Mouse (Mus musculus) E14TG2a.4 (cell line): ENCODE data around the gene Rpgrip1.

Experiments
- CTCF ChIP-seq: conservative IDR thresholded peaks from 2 replicates; pipeline ENCODE4 v1.5.1; 2014; ENCODE audit warnings: low read length
- NANOG ChIP-seq: IDR thresholded peaks from 2 replicates; pipeline ENCODE4 v1.6.1; 2014; ENCODE audit warnings: borderline replicate concordance, low read length, mixed read lengths
- POU5F1 ChIP-seq: IDR thresholded peaks from 2 replicates; pipeline ENCODE4 v1.6.1; 2014; ENCODE audit warnings: low read length, borderline replicate concordance

DNA sequence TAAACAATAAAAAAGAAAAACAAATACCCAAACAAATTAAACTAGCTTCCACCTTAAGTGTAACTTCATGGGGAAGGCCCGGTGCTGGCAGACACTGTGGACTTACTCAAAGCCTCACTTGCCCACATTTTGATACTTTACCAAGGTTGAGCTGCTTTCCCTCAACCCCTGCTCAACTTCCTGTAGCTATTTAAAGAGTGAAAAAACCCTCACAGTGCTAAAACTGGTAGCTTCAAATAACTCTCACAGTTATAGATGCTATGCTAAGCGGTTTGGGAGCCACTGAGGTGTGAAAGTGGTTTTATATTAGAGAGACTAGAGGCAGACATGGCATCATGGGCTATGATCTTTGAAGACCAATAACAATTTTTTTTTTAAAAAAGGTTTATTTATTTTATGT is 56.1 kb downstream of the Rpgrip1 start:
- no peak for TF ChIP-seq CTCF
- no peak for TF ChIP-seq NANOG
- TF ChIP-seq POU5F1, result no peak
